ENCODE assay signal across 21 mouse cellular contexts in genomic region chr7:126355847-126356597, GRCm38 (mm10). TPM values are rescaled to one million over a fixed set of nuclear protein-coding genes. Genes with fewer than 3 reads are reported as not detected.
DNase-seq lines count a peak whose midpoint lies in the region; ATAC-seq lines count a peak whose summit lies in the region.
"Had no signal": no experiment of that assay in that cellular context is flagged by ENCODE, and none has a peak within 500 bp of the region (broad histone marks: within the 10 kb centered on the region; RNA-seq: fewer than 3 reads in every experiment).

No protein-coding gene starts in this region.

- H3K4me1 ChIP-seq in forebrain, embryonic 11.5 days (replicated peaks; ENCODE audit: control insufficient read depth, insufficient read depth, low read length): no peaks in the 10 kb centered on the region
- H3K4me1 ChIP-seq in forebrain, embryonic 14.5 days (ENCODE audit: control insufficient read depth, insufficient read depth, low read length): no peaks in the 10 kb centered on the region
- H3K4me1 ChIP-seq: limb, embryonic 12.5 days had no signal

- DNase-seq in forebrain, embryonic 11.5 days (ENCODE audit: low spot score): peak; percentile 19
- DNase-seq in forebrain, embryonic 14.5 days (ENCODE audit: low spot score): no peak
- DNase-seq in left cerebral cortex, adult 18-20 months (ENCODE audit: low spot score in 2 of 2): peak; percentile 20 to 29
- DNase-seq in left cerebral cortex, adult 8-10 months (ENCODE audit: low spot score in 2 of 2): no peak
- peak; percentile 64 to 67 for DNase-seq in right cerebral cortex, postnatal 10 days (ENCODE audit: low spot score in 2 of 2)
- DNase-seq in right cerebral cortex, adult 18-20 months: no peak
- DNase-seq in right cerebral cortex, postnatal 25 days: peak; percentile 18
- no peak for DNase-seq in gastrocnemius, adult 8-10 months (ENCODE audit: low spot score in 2 of 2)
- DNase-seq: adrenal gland, postnatal 10 days; cerebellum, adult 18-20 months; cerebellum, postnatal 36 days; heart, postnatal 36 days; kidney, adult 8-10 months; kidney, postnatal 25 days; lung, embryonic 14.5 days; lung, postnatal 4 days had no signal

- ATAC-seq in forebrain, embryonic 11.5 days (replicated peaks; ENCODE audit: low FRiP score): no peak
- no peak for ATAC-seq in forebrain, embryonic 14.5 days
- ATAC-seq: forebrain, embryonic 13.5 days had no signal

- H3K9me3 ChIP-seq in forebrain, embryonic 11.5 days (ENCODE audit: control insufficient read depth, low read length): no peaks in the 10 kb centered on the region
- no peaks in the 10 kb centered on the region for H3K9me3 ChIP-seq in forebrain, embryonic 14.5 days (replicated peaks; ENCODE audit: control insufficient read depth, low read length)
- H3K9me3 ChIP-seq: forebrain, embryonic 13.5 days; heart, embryonic 13.5 days; limb, embryonic 12.5 days; neural tube, embryonic 13.5 days had no signal

- H3K27me3 ChIP-seq in forebrain, embryonic 11.5 days (ENCODE audit: control insufficient read depth, insufficient read depth, low read length): no peaks in the 10 kb centered on the region
- no peaks in the 10 kb centered on the region for H3K27me3 ChIP-seq in forebrain, embryonic 14.5 days (replicated peaks; ENCODE audit: control insufficient read depth, insufficient read depth, low read length)
- H3K27me3 ChIP-seq: forebrain, embryonic 13.5 days; limb, embryonic 12.5 days; neural tube, embryonic 13.5 days had no signal

- H3K27ac ChIP-seq in forebrain, embryonic 11.5 days (ENCODE audit: low read depth, low read length): no peak overlapping the region
- no peak overlapping the region for H3K27ac ChIP-seq in forebrain, embryonic 14.5 days (ENCODE audit: low read depth, low read length)
- H3K27ac ChIP-seq: forebrain, embryonic 13.5 days; limb, embryonic 12.5 days; neural tube, embryonic 13.5 days had no signal

- no peaks in the 10 kb centered on the region for H3K36me3 ChIP-seq in forebrain, embryonic 11.5 days (ENCODE audit: control insufficient read depth, insufficient read depth, low read length)
- H3K36me3 ChIP-seq in forebrain, embryonic 14.5 days (ENCODE audit: control insufficient read depth, insufficient read depth, low read length): no peaks in the 10 kb centered on the region
- H3K36me3 ChIP-seq: heart, embryonic 13.5 days; limb, embryonic 12.5 days; neural tube, embryonic 13.5 days had no signal

- 0 out of 2 replicates have a peak overlapping the region, but pooled peaks have one; percentile 20 for H3K9ac ChIP-seq in forebrain, embryonic 11.5 days (ENCODE audit: low read length)
- H3K9ac ChIP-seq in forebrain, embryonic 14.5 days (ENCODE audit: low read length): no peak overlapping the region
- H3K9ac ChIP-seq: forebrain, embryonic 13.5 days; limb, embryonic 12.5 days; lung, embryonic 14.5 days; neural tube, embryonic 13.5 days had no signal

- WGBS in forebrain, embryonic 11.5 days: 46% methylated on average over 5 of the region's 5 CpGs
- 51% methylated on average over 5 of the region's 5 CpGs for WGBS in forebrain, embryonic 14.5 days

- no peak overlapping the region for H3K4me3 ChIP-seq in forebrain, embryonic 11.5 days (ENCODE audit: low read depth, low read length)
- H3K4me3 ChIP-seq in forebrain, embryonic 14.5 days (ENCODE audit: low read depth, low read length): no peak overlapping the region
- H3K4me3 ChIP-seq: forebrain, embryonic 13.5 days; heart, embryonic 13.5 days; limb, embryonic 12.5 days; neural tube, embryonic 13.5 days had no signal

- H3K4me2 ChIP-seq in forebrain, embryonic 11.5 days (ENCODE audit: low read depth, low read length, severe bottlenecking): no peak overlapping the region
- no peak overlapping the region for H3K4me2 ChIP-seq in forebrain, embryonic 14.5 days (ENCODE audit: low read length)
- H3K4me2 ChIP-seq: forebrain, embryonic 13.5 days; limb, embryonic 12.5 days; lung, embryonic 14.5 days; neural tube, embryonic 13.5 days had no signal

RNA-seq across cellular contexts. Expression of gene Lat, which starts 13.3 kb away (rescaled TPM):
- polyA plus RNA-seq in forebrain, embryonic 11.5 days (2014; fragmentation: Nextera tagmentation; extraction: Ambion mirVana): 2.2 and 2.5 TPM in 2 replicates
- polyA plus RNA-seq in forebrain, embryonic 14.5 days (2014; fragmentation: Nextera tagmentation; extraction: Ambion mirVana): 0.50 and 0.91 TPM in 2 replicates
- 1 to 10 TPM; 1.5 to 1.7 TPM for total RNA-seq in left cerebral cortex, adult 18-20 months (2021)
- 1 to 10 TPM in 1 of 4 experiments, under 1 TPM in 3; 0.30 to 1.1 (median 0.84) TPM for total RNA-seq in left cerebral cortex, adult 8-10 months (2022)
- total RNA-seq in gastrocnemius, adult 8-10 months (2022): under 1 TPM in 1 of 4 experiments, not detected in 3; 0.43 TPM

RNA-seq across cellular contexts. Expression of gene Spns1, which starts 21.2 kb away (rescaled TPM):
- 52.4 and 53.9 TPM in 2 replicates for polyA plus RNA-seq in forebrain, embryonic 11.5 days (2014; fragmentation: Nextera tagmentation; extraction: Ambion mirVana)
- 48.4 and 53.8 TPM in 2 replicates for polyA plus RNA-seq in forebrain, embryonic 14.5 days (2014; fragmentation: Nextera tagmentation; extraction: Ambion mirVana)
- total RNA-seq in left cerebral cortex, adult 18-20 months (2021): 10 to 100 TPM; 84.7 to 85.3 TPM
- 10 to 100 TPM; 69.2 to 85.9 (median 79.1) TPM for total RNA-seq in left cerebral cortex, adult 8-10 months (2022)
- 10 to 100 TPM; 22.7 to 23.9 (median 22.8) TPM for total RNA-seq in gastrocnemius, adult 8-10 months (2022)

RNA-seq across cellular contexts. Expression of gene Nfatc2ip, which starts 40.5 kb away (rescaled TPM):
- 3.6 and 4.5 TPM in 2 replicates for polyA plus RNA-seq in forebrain, embryonic 11.5 days (2014; fragmentation: Nextera tagmentation; extraction: Ambion mirVana)
- polyA plus RNA-seq in forebrain, embryonic 14.5 days (2014; fragmentation: Nextera tagmentation; extraction: Ambion mirVana): 3.7 and 4.1 TPM in 2 replicates
- 1 to 10 TPM; 4.5 to 5.8 TPM for total RNA-seq in left cerebral cortex, adult 18-20 months (2021)
- total RNA-seq in left cerebral cortex, adult 8-10 months (2022): 1 to 10 TPM; 4.4 to 6.4 (median 5.3) TPM
- 1 to 10 TPM; 2.1 to 4.3 (median 3.0) TPM for total RNA-seq in gastrocnemius, adult 8-10 months (2022)

RNA-seq across cellular contexts. Expression of gene Cd19, which starts 58.7 kb away (rescaled TPM):
- polyA plus RNA-seq in forebrain, embryonic 11.5 days (2014; fragmentation: Nextera tagmentation; extraction: Ambion mirVana): not detected in 2 replicates
- polyA plus RNA-seq in forebrain, embryonic 14.5 days (2014; fragmentation: Nextera tagmentation; extraction: Ambion mirVana): 0.33 TPM in 1 of 2 replicates, not detected in the other
- not detected for total RNA-seq in left cerebral cortex, adult 18-20 months (2021)
- not detected for total RNA-seq in left cerebral cortex, adult 8-10 months (2022)
- not detected for total RNA-seq in gastrocnemius, adult 8-10 months (2022)
- polyA plus RNA-seq: forebrain, embryonic 13.5 days; heart, embryonic 13.5 days; limb, embryonic 12.5 days; lung, embryonic 14.5 days; stomach, embryonic 14.5 days had no signal

Comparison
In these comparisons a context has a peak if more than half of its experiments do, and no peak if none do; other contexts are left out.
1. DNase-seq: peak in forebrain, embryonic 11.5 days (single experiment), left cerebral cortex, adult 18-20 months (2 of 2), right cerebral cortex, postnatal 10 days (2 of 2) and right cerebral cortex, postnatal 25 days (single experiment); none in forebrain, embryonic 14.5 days (single experiment), left cerebral cortex, adult 8-10 months (0 of 2), right cerebral cortex, adult 18-20 months (single experiment) and gastrocnemius, adult 8-10 months (0 of 2).